Mouse (Mus musculus) myocyte (in vitro differentiated cells): Measurements from ENCODE around the gene Ptprd. TPM values are rescaled to one million over a fixed set of nuclear protein-coding genes. Genes with fewer than 3 reads are reported as not detected.

Experiments
- H3K27me3 ChIP-seq: one replicate; pipeline ENCODE4 v1.6.1; 2011; ENCODE audit not compliant: control insufficient read depth, insufficient read depth, insufficient read length
- H3K36me3 ChIP-seq: one replicate; pipeline ENCODE4 v1.6.1; 2011; ENCODE audit not compliant: control insufficient read depth, insufficient read depth
- H3K4me2 ChIP-seq: one replicate; pipeline ENCODE4 v1.6.1; 2011; ENCODE audit warnings: low read depth, control low read depth
- H3K4me3 ChIP-seq: one replicate; pipeline ENCODE4 v1.5.1; 2011; ENCODE audit warnings: mild to moderate bottlenecking, control low read depth, moderate library complexity
- H3K79me2 ChIP-seq: one replicate; pipeline ENCODE4 v1.6.1; 2011; ENCODE audit not compliant: control insufficient read depth, insufficient read depth
- H3ac ChIP-seq: one replicate; pipeline ENCODE4 v1.6.1; 2011; ENCODE audit not compliant: control insufficient read depth, insufficient read length
- CEBPB ChIP-seq: IDR thresholded peaks from 2 replicates; pipeline ENCODE4 v1.6.1; 2011; ENCODE audit warnings: mild to moderate bottlenecking, moderate library complexity; ENCODE audit not compliant: poor library complexity, insufficient read depth, severe bottlenecking
- E2F4 ChIP-seq: IDR thresholded peaks from one replicate; pipeline ENCODE4 v1.6.1; 2011; ENCODE audit warnings: mild to moderate bottlenecking, control low read depth, moderate library complexity; ENCODE audit not compliant: insufficient read depth
- MAX ChIP-seq: IDR thresholded peaks from one replicate; pipeline ENCODE4 v1.6.1; 2011; ENCODE audit warnings: low read depth, mild to moderate bottlenecking, control low read depth
- MYOD1 ChIP-seq, 3 experiments: IDR thresholded peaks; one replicate each; pipeline ENCODE4 v1.6.1; 2011; ENCODE audit warnings: control low read depth in 2 of 3, low read depth in 2 of 3, mild to moderate bottlenecking in 2 of 3, moderate library complexity in 1 of 3; ENCODE audit not compliant: insufficient read length in 2 of 3, control insufficient read depth in 1 of 3
- MYOG ChIP-seq, 3 experiments: IDR thresholded peaks; one replicate each; pipeline ENCODE4 v1.6.1; 2011; ENCODE audit warnings: control low read depth in 2 of 3, low read depth in 2 of 3, mild to moderate bottlenecking in 2 of 3; ENCODE audit not compliant: insufficient read length in 2 of 3, control insufficient read depth in 1 of 3, insufficient read depth in 1 of 3
- POLR2A ChIP-seq: IDR thresholded peaks from one replicate; pipeline ENCODE4 v1.6.1; 2011; ENCODE audit warnings: low read depth, mild to moderate bottlenecking, control low read depth, moderate library complexity; ENCODE audit not compliant: insufficient read length
- POLR2AphosphoS2 ChIP-seq: IDR thresholded peaks from one replicate; pipeline ENCODE4 v1.6.1; 2011; ENCODE audit warnings: low read depth, control low read depth; ENCODE audit not compliant: insufficient read length
- REST ChIP-seq: IDR thresholded peaks from one replicate; pipeline ENCODE4 v1.6.1; 2011; ENCODE audit warnings: mild to moderate bottlenecking, control low read depth, moderate library complexity; ENCODE audit not compliant: insufficient read depth, insufficient read length
- SRF ChIP-seq: IDR thresholded peaks from one replicate; pipeline ENCODE4 v1.6.1; 2011; ENCODE audit warnings: low read depth; ENCODE audit not compliant: control insufficient read depth, insufficient read length
- TCF12 ChIP-seq: IDR thresholded peaks from one replicate; pipeline ENCODE4 v1.6.1; 2011; ENCODE audit warnings: mild to moderate bottlenecking, control low read depth; ENCODE audit not compliant: poor library complexity, insufficient read depth, severe bottlenecking
- TCF3 ChIP-seq: IDR thresholded peaks from one replicate; pipeline ENCODE4 v1.6.1; 2011; ENCODE audit warnings: low read depth, control low read depth; ENCODE audit not compliant: insufficient read length
- USF1 ChIP-seq: IDR thresholded peaks from one replicate; pipeline ENCODE4 v1.6.1; 2011; ENCODE audit warnings: low read depth, mild to moderate bottlenecking, control low read depth, moderate library complexity
- polyA plus RNA-seq: library from polyadenylated mRNA; unstranded; fragments of >200 nt; fragmentation: generic; extraction: Trizol; gene quantifications from one replicate; pipeline ENCODE4 v1.2.1, GENCODE M21; 2012; ENCODE audit warnings: missing spikeins

Gene Ptprd
- polyA plus RNA-seq, 1 experiment: 2.9 TPM

DNA sequence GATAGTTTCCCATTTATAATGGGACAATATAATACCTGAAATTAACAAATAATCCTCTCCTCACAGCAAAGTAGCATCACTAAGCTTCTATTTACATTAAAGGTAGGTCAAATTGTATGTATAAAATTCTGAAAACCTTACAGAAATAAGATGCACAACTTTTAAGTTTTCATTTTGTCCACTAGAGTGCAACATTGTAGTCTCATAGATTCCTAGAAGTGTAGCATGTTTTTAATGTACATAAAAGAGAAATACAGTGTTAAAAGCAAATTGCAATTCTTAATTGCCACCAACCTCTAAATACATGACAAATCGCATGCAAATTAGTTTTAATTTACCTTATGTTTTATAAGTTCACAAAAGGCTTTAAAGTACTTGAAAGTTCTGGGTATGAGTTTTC lies 556.1 kb downstream of the Ptprd start:
- no peak overlapping the region for H3K4me3 ChIP-seq
- H3K4me2 ChIP-seq: no peak overlapping the region
- H3K27me3 ChIP-seq: no peaks in the 10 kb centered on the region
- TF ChIP-seq MAX: no peak
- H3K36me3 ChIP-seq: no peaks in the 10 kb centered on the region
- no peaks in the 10 kb centered on the region for H3K79me2 ChIP-seq
- no peak overlapping the region for H3ac ChIP-seq

- TF ChIP-seq E2F4: no peak
- no peak for TF ChIP-seq POLR2A
- TF ChIP-seq MYOD1 (IDR thresholded peaks at IDR 0.05; ENCODE audit: control insufficient read depth in 1 of 3, insufficient read length in 2 of 3, low read depth in 2 of 3): no peak
- TF ChIP-seq SRF: no peak
- TF ChIP-seq USF1: no peak
- Histone ChIP-seq H3ac (no peak overlapping the region), H3K4me3 (no peak overlapping the region), H3K27me3 (no peaks in the 10 kb centered on the region), H3K4me2 (no peak overlapping the region), H3K79me2 (no peaks in the 10 kb centered on the region), H3K36me3 (no peaks in the 10 kb centered on the region)
These were observed 562.0 kb downstream of the Ptprd start for GRCm38 (mm10) chr4:77649615-77650325.

- TF ChIP-seq MYOG (IDR thresholded peaks at IDR 0.05; ENCODE audit: control insufficient read depth in 1 of 3, insufficient read depth in 1 of 3, insufficient read length in 2 of 3, low read depth in 2 of 3): no peak
- TF ChIP-seq USF1: no peak
- TF ChIP-seq POLR2AphosphoS2: no peak
- no peak for TF ChIP-seq POLR2A
- no peak for TF ChIP-seq REST
- TF ChIP-seq E2F4: no peak
- no peak for TF ChIP-seq TCF12
- TF ChIP-seq CEBPB: no peak
- TF ChIP-seq MAX: no peak
- no peak for TF ChIP-seq SRF
- no peak for TF ChIP-seq TCF3
- no peak for TF ChIP-seq MYOD1 (IDR thresholded peaks at IDR 0.05; ENCODE audit: control insufficient read depth in 1 of 3, insufficient read length in 2 of 3, low read depth in 2 of 3)
- no peaks in the 10 kb centered on the region for H3K27me3 ChIP-seq
- H3K36me3 ChIP-seq: no peaks in the 10 kb centered on the region
- no peak overlapping the region for H3ac ChIP-seq
- no peaks in the 10 kb centered on the region for H3K79me2 ChIP-seq
- H3K4me2 ChIP-seq: no peak overlapping the region
- no peak overlapping the region for H3K4me3 ChIP-seq
These were observed 562.9 kb downstream of the Ptprd start for GRCm38 (mm10) chr4:77648911-77649310.

DNA sequence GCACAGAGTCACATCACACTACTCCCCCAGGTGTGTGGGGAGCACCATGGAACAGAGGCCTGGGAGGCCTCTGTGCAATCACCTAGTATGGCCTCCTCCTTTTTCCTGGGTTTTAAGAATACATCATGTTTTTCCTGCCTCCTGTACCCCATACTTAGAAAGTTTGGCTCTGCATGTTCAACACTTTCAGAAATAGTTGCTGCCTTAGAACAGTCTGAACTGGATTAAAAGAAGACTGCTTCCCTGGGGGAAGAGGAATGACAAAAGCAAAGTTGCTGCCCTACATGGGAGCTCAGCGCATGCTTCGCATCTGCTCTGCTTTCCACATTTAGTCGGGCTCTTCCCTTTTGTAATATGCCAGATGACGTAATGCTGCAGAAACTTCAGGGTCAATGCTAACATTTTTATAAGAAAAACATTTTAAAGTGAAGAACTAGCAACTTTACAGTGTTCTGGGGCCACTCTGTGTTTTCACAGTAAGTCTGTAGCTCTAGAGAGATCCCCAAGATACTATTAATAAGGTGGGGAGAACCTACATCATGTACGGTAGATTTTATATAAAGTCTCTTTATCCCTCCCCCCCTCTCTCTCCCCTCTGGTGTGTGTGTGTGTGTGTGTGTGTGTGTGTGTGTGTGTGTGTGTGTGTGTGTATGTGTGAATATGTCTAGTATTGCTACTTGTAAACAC lies 564.2 kb downstream of the Ptprd start:
- Histone ChIP-seq H3K79me2 (no peaks in the 10 kb centered on the region), H3K27me3 (no peaks in the 10 kb centered on the region), H3ac (no peak overlapping the region), H3K4me3 (no peak overlapping the region), H3K4me2 (no peak overlapping the region), H3K36me3 (no peaks in the 10 kb centered on the region)
- TF ChIP-seq TCF3 (no peak), E2F4 (no peak), USF1 (no peak), POLR2A (no peak), MYOG (IDR thresholded peaks at IDR 0.05; ENCODE audit: control insufficient read depth in 1 of 3, insufficient read depth in 1 of 3, insufficient read length in 2 of 3, low read depth in 2 of 3) (no peak), CEBPB (no peak), REST (no peak), POLR2AphosphoS2 (no peak), MYOD1 (IDR thresholded peaks at IDR 0.05; ENCODE audit: control insufficient read depth in 1 of 3, insufficient read length in 2 of 3, low read depth in 2 of 3) (no peak), SRF (no peak), MAX (no peak), TCF12 (no peak)

DNA sequence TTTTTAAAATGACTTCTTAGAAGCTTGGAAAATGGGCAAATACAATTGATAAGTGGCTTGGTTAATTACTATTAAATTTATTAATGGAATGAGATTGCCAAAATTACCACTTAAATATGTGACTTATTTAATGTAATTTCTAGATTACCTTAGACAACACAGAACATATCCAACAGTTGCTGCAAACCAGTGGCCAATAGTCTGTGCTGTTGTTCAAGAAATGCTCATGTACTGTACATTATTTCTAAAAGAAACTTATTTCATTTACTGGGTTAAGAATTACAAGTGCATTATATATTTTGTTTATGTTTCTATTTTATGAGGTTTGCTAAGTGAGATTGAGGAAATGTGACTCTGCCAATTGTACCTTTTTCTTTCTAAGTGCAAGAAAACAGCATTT lies 567.3 kb downstream of the Ptprd start:
- TF ChIP-seq MYOG (IDR thresholded peaks at IDR 0.05; ENCODE audit: control insufficient read depth in 1 of 3, insufficient read depth in 1 of 3, insufficient read length in 2 of 3, low read depth in 2 of 3): no peak
- no peak for TF ChIP-seq POLR2AphosphoS2
- no peak for TF ChIP-seq TCF3
- TF ChIP-seq E2F4: no peak
- TF ChIP-seq REST: no peak
- no peak for TF ChIP-seq MAX
- no peak for TF ChIP-seq POLR2A
- no peak for TF ChIP-seq CEBPB
- no peak for TF ChIP-seq TCF12
- TF ChIP-seq MYOD1 (IDR thresholded peaks at IDR 0.05; ENCODE audit: control insufficient read depth in 1 of 3, insufficient read length in 2 of 3, low read depth in 2 of 3): no peak
- no peak for TF ChIP-seq USF1
- TF ChIP-seq SRF: no peak
- Histone ChIP-seq H3K27me3 (no peaks in the 10 kb centered on the region), H3K4me2 (no peak overlapping the region)

More for the DNA sequence above, 567.3 kb downstream of the Ptprd start:
- H3K79me2 ChIP-seq: no peaks in the 10 kb centered on the region
- no peak overlapping the region for H3K4me3 ChIP-seq
- H3K36me3 ChIP-seq: no peaks in the 10 kb centered on the region
- H3ac ChIP-seq: no peak overlapping the region
